Mouse (Mus musculus) myocyte (in vitro differentiated cells): ENCODE measurements around the gene Gm12253. TPM values are rescaled to one million over a fixed set of nuclear protein-coding genes. Genes with fewer than 3 reads are reported as not detected.

ENCODE experiments used
- polyA plus RNA-seq: library from polyadenylated mRNA; unstranded; fragments of >200 nt; fragmentation: generic; extraction: Trizol; gene quantifications from one replicate; pipeline ENCODE4 v1.2.1, GENCODE M21; 2012; ENCODE audit warnings: missing spikeins

Gm12253 gene
- polyA plus RNA-seq, 1 experiment: not detected

Other genes with a start within 250 kb of the Gm12253 start
- 3.7 TPM for gene Igtp, start 233.0 kb upstream of the Gm12253 start, polyA plus RNA-seq
- 0.77 TPM for gene Irgm2, start 232.9 kb upstream of the Gm12253 start, polyA plus RNA-seq
- 0.67 TPM for gene 4930438A08Rik, start 157.8 kb upstream of the Gm12253 start, polyA plus RNA-seq
- 6.0 TPM for gene Zfp692, start 125.5 kb upstream of the Gm12253 start, polyA plus RNA-seq
- gene Zfp672, start 102.2 kb upstream of the Gm12253 start, polyA plus RNA-seq: 15.7 TPM
- 38.1 TPM for gene Sh3bp5l, start 101.8 kb upstream of the Gm12253 start, polyA plus RNA-seq
- not detected for gene Lypd8, start 53.5 kb upstream of the Gm12253 start, polyA plus RNA-seq
- gene 1810065E05Rik, start 11.4 kb upstream of the Gm12253 start, polyA plus RNA-seq: not detected
- gene Lypd9, start 20.4 kb downstream of the Gm12253 start, polyA plus RNA-seq: not detected
- not detected for gene Olfr30, start 29.7 kb downstream of the Gm12253 start, polyA plus RNA-seq
- not detected for gene Olfr332, start 60.0 kb downstream of the Gm12253 start, polyA plus RNA-seq
- not detected for gene Olfr331, start 70.0 kb downstream of the Gm12253 start, polyA plus RNA-seq
- gene Olfr330, start 102.3 kb downstream of the Gm12253 start, polyA plus RNA-seq: not detected
- not detected for gene Olfr329-ps, start 113.9 kb downstream of the Gm12253 start, polyA plus RNA-seq
- not detected for gene Olfr328, start 123.1 kb downstream of the Gm12253 start, polyA plus RNA-seq
- gene Olfr224, start 138.0 kb downstream of the Gm12253 start, polyA plus RNA-seq: not detected
- not detected for gene Olfr325, start 145.2 kb downstream of the Gm12253 start, polyA plus RNA-seq
- not detected for gene Olfr324, start 162.6 kb downstream of the Gm12253 start, polyA plus RNA-seq
- gene 2210407C18Rik, start 183.5 kb downstream of the Gm12253 start, polyA plus RNA-seq: not detected
- not detected for gene Olfr323, start 197.9 kb downstream of the Gm12253 start, polyA plus RNA-seq
- gene Trim58, start 207.9 kb downstream of the Gm12253 start, polyA plus RNA-seq: not detected
- gene Olfr322, start 226.2 kb downstream of the Gm12253 start, polyA plus RNA-seq: not detected
- not detected for gene Olfr320, start 248.5 kb downstream of the Gm12253 start, polyA plus RNA-seq